Mouse (Mus musculus) left cerebral cortex, adult 2 months (tissue): ENCODE measurements around the gene Trmt10c. TPM values are rescaled to one million over a fixed set of nuclear protein-coding genes. Genes with fewer than 3 reads are reported as not detected.
A peak's percentile ranks its signal among the peaks of the same experiment; 100 is the strongest.
"Not testable (repeated sequence)": the region's sequence is repeated elsewhere in the genome, so short reads cannot be mapped to it uniquely, and the experiment has no call there.

Experiments
- DNase-seq, 2 experiments: peaks; one replicate each; pipeline ENCODE4 v3.0.0; 2021 to 2022; ENCODE audit warnings: low spot score in 2 of 2, mixed read lengths in 1 of 2; ENCODE audit errors: extremely low spot score in 1 of 2
- H3K27ac ChIP-seq: fragments of 200-600 bp; 2 replicates; pipeline ENCODE4 v1.8.1; 2022
- H3K4me3 ChIP-seq: fragments of 200-600 bp; 2 replicates; pipeline ENCODE4 v1.8.1; 2022
- CTCF ChIP-seq: fragments of 200-600 bp; IDR thresholded peaks from 2 replicates; pipeline ENCODE4 v1.8.1; 2022; ENCODE audit warnings: antibody characterized with exemption, mild to moderate bottlenecking, moderate library complexity
- intact Hi-C: fragments of 180-260 bp; cut with DNase I; formaldehyde crosslinking; loops from one replicate; pipeline ENCODE4 v1.15.1; 2025
- total RNA-seq, 2 experiments: library from RNA; stranded (reverse); gene quantifications; 2 replicates each; pipeline ENCODE4 v1.2.3; 2021

Gene Trmt10c
- total RNA-seq, 2 experiments from 2014 or later = 9.6 to 10.2 TPM

GRCm38 (mm10) chr16:56071317-56072232 lies 34.0 kb upstream of the Trmt10c start:
- Histone ChIP-seq H3K4me3 (no peak overlapping the region), H3K27ac (no peak overlapping the region)
- no peak for DNase-seq
- intact Hi-C loops = no loop called here
- TF ChIP-seq CTCF = no peak

- DNase-seq = peak in 1 of 2 experiments; percentile 3
- no peak for TF ChIP-seq CTCF
- intact Hi-C loops = no loop called here
- Histone ChIP-seq H3K27ac (no peak overlapping the region), H3K4me3 (no peak overlapping the region)
These were observed 31.0 kb upstream of the Trmt10c start for GRCm38 (mm10) chr16:56068523-56069070.

- intact Hi-C loops = no loop called here
- no peak for DNase-seq
- no peak for TF ChIP-seq CTCF
- Histone ChIP-seq H3K27ac (no peak overlapping the region), H3K4me3 (no peak overlapping the region)
These were observed 28.5 kb upstream of the Trmt10c start for GRCm38 (mm10) chr16:56066113-56066512.

DNA sequence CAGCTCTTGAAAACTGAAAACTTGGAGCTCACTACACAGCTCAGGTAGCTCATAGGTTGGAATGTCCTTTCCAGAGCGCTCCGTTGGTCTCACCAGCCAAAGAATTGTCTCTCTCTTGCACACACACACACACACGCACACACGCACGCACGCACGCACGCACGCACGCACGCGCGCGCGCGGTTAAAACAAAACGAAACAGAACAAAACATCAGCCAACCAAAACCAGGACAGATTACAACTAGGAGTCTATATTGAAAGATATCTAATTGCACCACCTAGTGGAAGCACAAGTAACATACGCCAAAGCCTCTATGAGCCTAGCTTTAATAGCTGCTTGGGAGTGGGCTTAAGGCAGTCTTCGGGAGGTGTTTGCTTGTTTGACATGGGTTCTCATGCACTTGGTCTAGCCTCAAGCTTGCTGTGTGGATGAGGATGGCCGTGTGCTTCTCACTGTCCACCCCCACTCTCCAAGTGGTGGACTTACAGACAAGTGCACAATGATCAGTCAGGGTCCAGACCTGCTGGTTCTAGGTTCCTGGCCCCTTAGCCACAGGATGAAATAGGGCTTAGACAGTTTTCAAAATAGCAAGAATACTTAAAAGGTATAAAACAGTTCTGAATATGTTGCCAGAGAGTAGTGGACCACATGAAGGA lies 26.8 kb upstream of the Trmt10c start:
- intact Hi-C loops = loop anchor here (2.0 kb wide), 1 partner anchor 114 kb away; no protein-coding TSS in a partner anchor
- peak; percentile 47 to 59 for DNase-seq
- H3K27ac ChIP-seq = no peak overlapping the region
- H3K4me3 ChIP-seq = peak overlapping the region; percentile 33
- TF ChIP-seq CTCF = peak; percentile 67

DNA sequence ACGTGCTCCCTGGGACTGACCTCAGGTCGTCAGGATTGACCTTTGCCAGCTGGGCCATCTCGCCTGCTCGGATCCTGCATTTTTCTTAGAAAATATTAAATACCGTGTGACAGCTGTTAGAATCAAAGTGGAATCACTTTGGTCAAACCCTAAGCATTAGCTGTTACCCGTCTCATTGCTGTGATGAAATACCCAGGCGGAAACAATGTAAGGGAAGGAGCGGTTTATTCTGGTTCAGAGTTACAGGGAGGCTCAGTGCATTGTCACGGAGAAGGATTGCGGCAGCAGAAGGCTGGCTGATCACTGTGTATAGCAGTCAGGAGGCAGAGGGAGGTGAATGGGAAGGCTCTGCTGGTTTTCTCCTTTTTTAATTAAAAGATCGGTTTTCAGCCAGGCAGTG lies 25.4 kb upstream of the Trmt10c start:
- no peak for DNase-seq
- no peak overlapping the region for H3K4me3 ChIP-seq
- H3K27ac ChIP-seq = no peak overlapping the region
- intact Hi-C loops = no loop called here
- TF ChIP-seq CTCF = no peak

GRCm38 (mm10) chr16:56061995-56062594 lies 24.5 kb upstream of the Trmt10c start:
- DNase-seq = no peak
- no peak overlapping the region for H3K27ac ChIP-seq
- TF ChIP-seq CTCF = no peak
- intact Hi-C loops = no loop called here
- no peak overlapping the region for H3K4me3 ChIP-seq

DNA sequence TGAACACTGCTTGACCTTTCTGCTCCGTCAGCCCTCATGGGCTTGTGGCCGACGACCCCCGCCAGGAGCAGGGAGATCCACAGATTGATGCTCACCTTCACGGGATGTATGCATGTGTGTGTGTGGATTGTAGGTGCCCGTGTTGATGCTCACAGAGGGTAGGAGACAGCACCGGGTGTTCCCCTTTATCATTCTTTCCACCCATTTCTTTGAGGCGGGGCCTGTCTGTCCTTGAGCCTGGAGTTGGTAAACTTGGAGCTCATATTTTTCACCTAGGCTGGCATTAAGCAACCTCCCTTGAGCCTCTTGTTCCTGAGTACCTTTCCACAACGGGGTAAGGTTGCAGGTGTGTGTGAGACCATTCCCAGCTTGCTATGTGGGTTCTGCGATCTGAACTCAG lies 20.5 kb upstream of the Trmt10c start:
- no peak overlapping the region for H3K4me3 ChIP-seq
- no peak for DNase-seq
- no peak overlapping the region for H3K27ac ChIP-seq
- TF ChIP-seq CTCF = no peak
- intact Hi-C loops = no loop called here

DNA sequence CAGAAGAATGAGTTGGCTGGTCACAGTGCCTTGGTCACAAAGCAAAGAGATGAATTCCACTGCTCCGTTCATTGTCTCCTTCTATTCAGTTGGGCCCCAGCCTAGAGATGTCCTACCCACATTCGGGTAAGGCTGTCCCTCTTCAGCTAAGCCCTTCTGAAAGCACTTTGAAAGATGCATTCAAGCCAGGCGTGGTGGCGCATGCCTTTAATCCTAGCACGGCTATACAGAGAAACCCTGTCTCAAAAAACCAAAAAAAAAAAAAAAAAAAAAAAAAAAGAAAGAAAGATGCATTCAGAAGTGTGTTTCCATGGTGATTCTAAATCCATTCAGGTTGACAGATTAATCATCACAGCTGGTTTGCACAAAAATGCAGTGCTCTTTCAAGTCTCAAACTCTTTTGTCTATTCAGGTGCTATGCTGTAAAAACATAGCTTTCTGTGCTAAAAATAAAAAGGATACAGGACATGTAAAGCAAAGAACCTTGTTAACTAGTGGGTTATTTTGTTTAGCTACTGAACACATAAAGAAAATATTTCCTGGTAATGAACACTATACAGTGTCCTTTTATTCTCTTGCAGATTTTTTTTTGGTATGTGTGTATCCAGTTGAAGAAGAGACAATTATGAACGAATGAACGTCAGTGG lies 19.4 kb upstream of the Trmt10c start:
- no peak for TF ChIP-seq CTCF
- intact Hi-C loops = no loop called here
- no peak overlapping the region for H3K27ac ChIP-seq
- H3K4me3 ChIP-seq = no peak overlapping the region
- DNase-seq = no peak

DNA sequence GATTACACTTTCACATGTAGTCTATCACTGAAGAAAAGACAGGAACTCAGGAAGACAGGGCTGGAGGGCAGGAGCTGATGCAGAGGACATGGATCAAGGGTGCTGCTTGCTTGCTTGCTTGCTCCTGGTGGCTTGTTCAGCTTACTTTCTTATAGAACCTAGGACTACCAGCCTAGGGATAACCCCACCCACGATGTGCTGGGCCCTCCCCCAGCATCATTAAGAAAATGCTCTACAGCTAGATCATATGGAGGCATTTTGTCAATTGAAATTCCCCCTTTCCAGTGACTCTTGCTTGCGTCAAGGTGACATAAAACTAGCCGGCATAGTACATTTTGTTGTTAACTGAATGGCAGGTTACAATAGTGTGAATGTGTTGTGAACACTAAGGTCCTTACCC lies 18.3 kb upstream of the Trmt10c start:
- intact Hi-C loops = no loop called here
- no peak overlapping the region for H3K4me3 ChIP-seq
- no peak for TF ChIP-seq CTCF

DNA sequence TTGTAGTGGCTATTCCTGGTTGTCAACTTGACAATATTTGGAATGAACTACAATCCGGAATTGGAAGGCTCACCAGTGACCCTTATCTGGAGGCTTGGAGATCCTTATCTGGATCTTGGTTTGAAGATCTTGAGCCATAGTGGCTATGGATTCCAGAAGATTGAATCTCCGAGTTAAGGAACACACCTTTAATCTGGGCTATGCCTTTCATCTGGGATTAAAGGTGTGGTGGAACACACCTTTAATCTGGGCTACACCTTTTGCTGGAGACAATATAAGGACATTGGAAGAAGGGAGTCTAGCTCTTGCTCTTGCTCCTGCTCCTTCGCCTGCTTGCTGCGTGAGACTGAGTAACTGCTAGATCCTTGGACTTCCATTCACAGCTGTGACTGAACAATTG lies 10.4 kb upstream of the Trmt10c start, which contains the start of gene Senp7:
Gene Senp7, plus strand, starts transcription at position 301 of the 400 bp plus-strand sequence.
- H3K4me3 ChIP-seq, DNase-seq, intact Hi-C loops: not testable (repeated sequence)

More for the DNA sequence above, 18.3 kb upstream of the Trmt10c start:
- H3K27ac ChIP-seq = no peak overlapping the region
- no peak for DNase-seq

DNA sequence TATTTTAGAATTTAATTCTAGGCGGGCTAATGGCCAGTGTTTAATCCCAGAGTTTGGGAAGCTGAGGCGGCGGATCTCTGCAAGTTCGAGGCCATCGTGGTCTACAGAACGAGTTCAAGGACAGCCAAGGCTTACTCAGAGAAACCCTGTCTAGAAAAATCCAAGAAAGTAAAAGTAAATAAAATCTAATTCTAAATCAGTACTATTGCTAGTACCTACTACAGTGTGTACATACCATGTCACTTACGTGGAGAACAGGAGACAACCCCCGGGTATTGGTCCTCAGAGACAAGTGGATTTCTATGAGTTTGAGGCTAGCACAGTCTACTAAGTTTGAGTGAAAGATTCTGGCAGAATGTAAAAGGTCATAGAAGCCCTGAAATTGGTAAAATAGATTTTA lies 471 bp upstream of the Trmt10c start:
- TF ChIP-seq CTCF = no peak
- Histone ChIP-seq H3K27ac (peak overlapping the region; percentile 87), H3K4me3 (peak overlapping the region; percentile 91)
- intact Hi-C loops = no loop called here
- no peak for DNase-seq

More for the DNA sequence above, 10.4 kb upstream of the Trmt10c start, which contains the start of gene Senp7:
- not testable (repeated sequence) for H3K27ac ChIP-seq
